Mouse (Mus musculus) cerebellum, adult 11-12 months (tissue): Measurements from ENCODE around the gene Krtap1-4.

ENCODE experiments used
- DNase-seq: peaks from one replicate; pipeline ENCODE4 v3.0.0; 2022

The Krtap1-4 gene

GRCm38 (mm10) chr11:99547892-99548291, 35.6 kb downstream of the Krtap1-4 start:
- DNase-seq: no peak

- DNase-seq: peak; percentile 28
These were observed 43.7 kb downstream of the Krtap1-4 start for GRCm38 (mm10) chr11:99539721-99540120.
